Mouse (Mus musculus) cerebellum, postnatal 4 days (tissue): ENCODE measurements around the gene Ifne.
A peak's percentile ranks its signal among the peaks of the same experiment; 100 is the strongest.
"Not testable (repeated sequence)": the region's sequence is repeated elsewhere in the genome, so short reads cannot be mapped to it uniquely, and the experiment has no call there.

ENCODE experiments used
- DNase-seq, 2 experiments: peaks; one replicate each; pipeline ENCODE4 v3.0.0; 2022; ENCODE audit warnings: low spot score in 2 of 2, mixed read lengths in 1 of 2

The Ifne gene

GRCm38 (mm10) chr4:88867926-88868911 is 11.8 kb downstream of the Ifne start:
- peak in 1 of 2 experiments; percentile 22 for DNase-seq

- DNase-seq, result peak; percentile 72 to 80
Observed at GRCm38 (mm10) chr4:88867366-88867925, 12.6 kb downstream of the Ifne start.

- no peak for DNase-seq
Observed at GRCm38 (mm10) chr4:88865011-88865569, 14.9 kb downstream of the Ifne start.

- DNase-seq, result no peak
Observed at GRCm38 (mm10) chr4:88864599-88864998, 15.4 kb downstream of the Ifne start.

GRCm38 (mm10) chr4:88863309-88863708 is 16.7 kb downstream of the Ifne start:
- no peak for DNase-seq

GRCm38 (mm10) chr4:88859214-88859613 is 20.8 kb downstream of the Ifne start:
- no peak for DNase-seq

- no peak for DNase-seq
Observed at GRCm38 (mm10) chr4:88851026-88851763, 28.8 kb downstream of the Ifne start.

- DNase-seq, result no peak
Observed at GRCm38 (mm10) chr4:88849698-88850097, 30.3 kb downstream of the Ifne start, which contains the start of gene Ifna1. Gene Ifna1, plus strand, starts transcription at chr4:88850087.

- no peak for DNase-seq
Observed at GRCm38 (mm10) chr4:88845334-88845733, 34.7 kb downstream of the Ifne start.

- no peak for DNase-seq
Observed at GRCm38 (mm10) chr4:88841438-88841911, 38.5 kb downstream of the Ifne start, which contains the start of gene Ifna4. Gene Ifna4, plus strand, starts transcription at chr4:88841861.

GRCm38 (mm10) chr4:88840058-88840457 is 39.9 kb downstream of the Ifne start:
- DNase-seq, result no peak

GRCm38 (mm10) chr4:88838828-88839227 is 41.2 kb downstream of the Ifne start:
- no peak for DNase-seq

GRCm38 (mm10) chr4:88835225-88835624 is 44.8 kb downstream of the Ifne start, which contains the start of gene Ifna5:
Gene Ifna5, plus strand, starts transcription at chr4:88835525.
- not testable (repeated sequence) for DNase-seq

GRCm38 (mm10) chr4:88830523-88830922 is 49.5 kb downstream of the Ifne start:
- DNase-seq, result peak in 1 of 2 experiments; percentile 17
